Mouse (Mus musculus): ENCODE measurements around the gene Aff4.

GRCm38 (mm10) chr11:53425251-53425650, 74.6 kb downstream of the Aff4 start:
- TF ChIP-seq CTCF (IDR thresholded peaks at IDR 0.05; ENCODE audit: low read depth, low read length) (no peak), POLR2A (IDR thresholded peaks at IDR 0.05; ENCODE audit: borderline replicate concordance, low read depth, low read length) (no peak)

Measured in bone marrow macrophage, adult 2 months (primary cell).